Mouse (Mus musculus) NIH3T3 (cell line): ENCODE results near the gene Cdh24.

ENCODE experiments used
- DNase-seq: peaks from one replicate; pipeline ENCODE4 v3.0.0-alpha.2; 2012; ENCODE audit warnings: low read depth

Cdh24 gene

DNA sequence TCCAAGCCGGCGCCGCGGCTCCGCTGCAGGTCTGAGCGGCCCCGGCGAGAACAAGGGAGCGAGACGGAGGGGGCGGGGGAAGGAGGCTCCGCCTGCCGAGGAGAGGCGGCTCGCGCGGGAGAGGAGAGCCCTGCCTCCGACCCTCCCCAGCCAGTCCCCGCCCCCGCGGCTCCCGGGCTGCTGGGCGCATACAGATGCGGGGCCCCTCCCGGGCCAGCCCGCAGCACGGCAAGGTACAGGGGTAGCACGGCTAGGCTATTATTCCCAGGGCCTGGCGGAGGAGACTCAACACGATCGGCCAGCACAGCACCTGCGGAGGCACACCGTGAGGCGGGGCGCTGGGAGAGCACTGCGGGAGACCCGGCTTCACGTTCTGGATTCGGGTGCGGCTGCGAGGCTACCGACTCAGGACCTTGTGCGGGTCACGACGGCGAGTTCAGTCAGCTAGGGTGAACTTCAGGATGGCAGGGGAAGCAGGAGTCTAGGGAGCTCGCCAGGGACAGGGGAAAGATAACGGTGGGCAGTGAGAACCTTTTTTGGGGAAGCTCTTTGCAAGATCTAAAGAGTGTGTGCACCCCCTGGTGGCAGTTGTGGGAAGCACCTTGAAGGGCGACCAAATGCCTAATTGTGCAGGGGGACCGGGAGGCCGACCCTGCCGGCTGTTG is at the start of gene Cdh24:
Gene Cdh24, minus strand, starts transcription at position 60 of the 665 bp plus-strand sequence.
- DNase-seq, result peak; percentile 88

DNA sequence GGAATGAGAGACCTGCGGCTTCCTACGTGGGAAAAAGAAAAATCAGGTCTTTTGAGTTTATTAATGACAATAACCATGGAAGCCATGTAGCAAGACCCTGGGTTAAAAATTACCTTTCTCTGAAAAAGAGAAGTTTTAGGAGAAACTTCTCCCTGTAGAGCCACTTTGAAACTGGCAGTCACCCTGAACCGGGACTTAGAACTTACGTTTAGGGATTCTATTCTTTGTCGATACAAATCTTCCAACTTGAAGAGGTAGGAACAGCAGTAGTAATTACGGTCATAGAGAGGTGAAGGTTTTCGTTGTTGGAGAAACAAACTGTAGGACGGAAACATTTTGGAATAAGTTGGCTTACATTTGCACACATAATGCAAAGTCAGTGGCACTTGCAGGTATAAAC is 46.1 kb upstream of the Cdh24 start:
- DNase-seq, result peak; percentile 17

DNA sequence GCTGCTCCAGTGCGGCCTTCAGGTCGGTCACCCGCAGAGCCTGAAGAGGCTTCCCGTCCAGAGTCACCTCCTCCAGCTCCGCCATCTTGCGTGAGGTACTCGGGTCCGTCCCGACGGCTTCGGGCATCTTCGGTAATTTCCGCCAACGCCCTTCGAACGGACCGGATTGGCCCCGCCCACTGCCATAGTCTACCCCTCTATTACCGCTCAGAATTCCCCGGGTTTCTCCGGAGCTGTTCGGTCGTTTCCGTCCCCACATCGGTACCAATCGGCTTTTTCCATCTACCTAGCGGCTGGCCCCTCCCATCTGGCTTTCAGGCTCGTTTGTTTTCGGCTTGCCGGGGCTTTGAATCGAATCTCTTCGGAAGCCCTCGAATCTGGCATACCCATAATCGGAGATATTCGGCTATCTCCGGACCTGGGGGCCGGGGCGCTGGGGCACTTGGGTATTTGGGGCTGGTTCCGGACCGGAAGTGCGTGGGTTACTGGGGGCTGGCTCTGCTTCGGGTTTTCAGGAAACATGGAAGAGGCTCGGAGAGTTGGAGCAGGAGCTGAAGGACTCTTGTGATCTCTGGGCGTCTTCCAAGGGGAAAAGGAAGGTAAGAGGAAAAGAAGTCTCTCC is 45.5 kb upstream of the Cdh24 start, which contains the start of gene Acin1:
Gene Acin1, minus strand, starts transcription at position 410 of the 622 bp plus-strand sequence.
- DNase-seq, result peak; percentile 98

DNA sequence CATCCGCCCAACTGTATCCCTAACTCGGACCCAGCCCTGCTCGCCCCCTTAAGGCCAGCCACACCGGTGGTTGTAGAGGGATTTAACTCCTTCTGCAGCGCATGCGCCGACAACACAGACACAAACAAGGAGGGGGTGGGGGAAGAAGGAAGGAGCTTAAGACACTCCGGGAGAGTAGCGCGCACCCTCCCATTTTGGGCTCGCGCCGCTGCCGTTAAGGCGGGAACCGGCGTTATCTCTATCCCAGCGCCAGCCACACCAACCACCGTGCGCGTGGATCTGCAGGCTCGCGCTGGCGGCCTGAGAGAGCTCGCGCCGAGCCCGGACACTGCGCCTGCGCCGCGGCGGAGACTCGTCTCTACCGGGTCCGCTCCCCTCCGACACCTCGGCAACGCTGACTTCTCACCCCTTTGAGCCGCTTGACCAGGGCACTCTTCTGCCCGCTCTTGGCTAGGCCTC is 44.9 kb upstream of the Cdh24 start, which contains the start of gene 1700123O20Rik:
Gene 1700123O20Rik, plus strand, starts transcription at position 154 of the 459 bp plus-strand sequence.
- peak; percentile 89 for DNase-seq

DNA sequence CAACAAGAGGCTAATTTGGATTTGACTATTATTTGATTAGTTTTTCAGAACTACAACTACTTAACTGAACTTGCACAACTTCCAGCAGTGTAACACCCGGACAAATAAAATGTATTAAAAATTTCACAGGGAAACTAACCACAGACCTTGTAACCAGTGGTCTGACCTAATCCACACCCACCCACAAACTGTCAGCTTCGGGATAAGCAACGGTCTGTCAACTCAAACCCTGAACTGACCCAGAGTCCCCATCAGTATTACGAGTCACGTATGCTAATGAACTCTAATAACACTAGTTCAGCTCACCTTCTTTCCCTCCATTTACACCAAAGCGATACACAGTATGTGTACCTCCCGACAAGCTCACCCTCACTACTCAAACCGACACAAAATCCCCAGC is 44.3 kb upstream of the Cdh24 start:
- DNase-seq, result no peak

DNA sequence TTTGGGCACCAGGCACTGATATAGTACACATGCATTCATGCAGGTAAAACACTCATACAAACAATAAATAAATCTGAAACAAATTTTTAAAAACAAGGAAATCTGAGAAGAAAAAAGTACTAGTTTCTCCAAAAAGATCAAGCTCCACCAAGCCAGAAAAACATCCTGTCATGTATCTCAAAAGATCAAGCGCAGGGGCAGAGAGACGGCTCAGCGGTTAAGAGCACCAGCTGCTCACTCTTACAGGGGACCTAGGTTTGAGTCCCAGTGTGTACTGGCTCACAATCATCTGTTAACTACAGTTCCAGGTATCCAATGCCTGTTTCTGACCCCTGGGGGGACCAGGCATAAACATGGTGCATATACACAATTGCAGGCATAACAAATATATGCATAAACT is 41.2 kb upstream of the Cdh24 start:
- DNase-seq, result no peak

DNA sequence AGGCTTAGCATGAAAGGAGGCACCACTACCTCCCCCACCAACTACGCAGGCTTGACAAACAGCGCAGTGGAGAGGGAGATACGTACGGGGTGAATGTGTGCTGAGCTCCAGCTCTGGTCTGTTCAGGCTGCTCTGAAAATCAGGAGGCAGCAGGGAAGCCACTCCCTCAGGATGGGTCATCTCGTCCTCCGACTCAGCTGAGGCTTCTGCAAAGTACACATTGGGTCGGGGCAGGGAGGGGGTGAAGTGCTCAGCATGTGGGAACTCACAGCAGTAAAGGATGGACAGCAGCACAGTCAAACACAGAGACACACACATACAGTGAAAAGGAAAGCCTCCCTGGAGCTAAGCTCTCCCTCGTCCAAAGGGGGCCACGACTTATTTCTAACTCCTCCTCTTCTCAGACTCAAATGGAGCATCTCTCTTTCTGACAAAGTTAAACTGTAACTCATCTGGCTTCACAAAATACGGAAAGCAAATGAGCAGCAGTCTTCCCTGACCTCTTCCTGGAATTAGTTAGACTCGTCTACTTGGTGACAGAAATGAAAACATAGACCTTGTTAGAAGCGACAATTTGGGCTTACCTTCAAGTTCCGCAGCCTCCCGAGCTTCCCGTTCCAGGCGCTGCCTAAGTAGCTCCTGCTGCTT is 37.6 kb upstream of the Cdh24 start:
- no peak for DNase-seq

DNA sequence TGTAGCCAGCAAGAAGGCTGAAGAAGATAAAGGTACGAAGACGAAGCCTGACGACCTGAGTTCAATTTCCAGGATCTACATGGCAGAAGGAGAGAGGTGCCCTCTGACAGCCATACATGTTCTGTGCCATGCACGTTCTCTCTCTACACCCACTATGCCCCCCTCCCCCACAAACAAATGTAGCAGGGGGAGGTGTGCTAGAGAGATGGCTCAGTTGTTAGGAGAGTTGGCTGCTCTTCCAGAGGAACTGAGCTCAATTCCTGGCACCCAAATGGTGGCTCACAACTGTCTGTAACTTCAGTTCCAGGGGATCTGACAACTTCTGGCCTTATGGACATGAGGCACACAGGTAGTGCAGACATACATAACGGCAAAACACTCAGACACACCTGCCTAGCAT is 35.1 kb upstream of the Cdh24 start:
- no peak for DNase-seq

DNA sequence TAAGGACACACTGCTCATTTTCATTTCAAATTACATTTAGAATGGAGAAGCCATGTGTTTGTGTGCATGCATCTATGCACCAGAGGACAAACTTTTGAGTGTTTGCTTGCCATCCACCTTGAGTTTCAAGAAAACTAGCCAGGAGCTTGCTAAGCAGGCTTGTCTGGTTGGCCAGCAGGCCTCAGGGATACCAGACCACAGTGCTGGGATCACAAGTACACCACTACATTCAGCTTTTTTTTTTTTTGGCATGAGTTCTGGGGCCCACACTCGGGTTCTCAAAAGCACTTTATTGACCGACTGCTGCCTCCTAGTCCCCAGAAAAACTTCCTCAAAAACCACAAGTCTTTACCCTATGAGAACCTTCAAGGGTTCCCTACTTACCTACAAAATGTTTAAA is 33.2 kb upstream of the Cdh24 start:
- no peak for DNase-seq

DNA sequence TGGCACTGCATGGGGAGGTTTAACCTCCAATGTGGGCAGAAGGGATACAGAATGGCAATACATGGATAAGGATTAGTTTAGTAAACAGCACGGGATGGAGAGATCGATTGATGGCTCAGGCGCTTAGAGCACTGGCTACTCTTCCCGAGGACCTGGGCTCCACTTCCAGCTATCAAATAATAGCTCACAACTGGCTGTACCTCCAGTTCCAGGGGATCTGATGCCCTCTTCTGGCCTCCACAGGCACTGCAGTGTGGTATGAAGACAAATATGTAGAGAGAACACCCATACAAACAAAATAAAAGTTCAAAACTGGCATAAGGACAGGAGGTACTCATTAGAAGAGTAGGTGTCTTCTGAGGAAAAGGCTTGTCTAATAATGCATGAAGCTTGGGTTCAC is 28.2 kb upstream of the Cdh24 start:
- DNase-seq, result peak; percentile 57

DNA sequence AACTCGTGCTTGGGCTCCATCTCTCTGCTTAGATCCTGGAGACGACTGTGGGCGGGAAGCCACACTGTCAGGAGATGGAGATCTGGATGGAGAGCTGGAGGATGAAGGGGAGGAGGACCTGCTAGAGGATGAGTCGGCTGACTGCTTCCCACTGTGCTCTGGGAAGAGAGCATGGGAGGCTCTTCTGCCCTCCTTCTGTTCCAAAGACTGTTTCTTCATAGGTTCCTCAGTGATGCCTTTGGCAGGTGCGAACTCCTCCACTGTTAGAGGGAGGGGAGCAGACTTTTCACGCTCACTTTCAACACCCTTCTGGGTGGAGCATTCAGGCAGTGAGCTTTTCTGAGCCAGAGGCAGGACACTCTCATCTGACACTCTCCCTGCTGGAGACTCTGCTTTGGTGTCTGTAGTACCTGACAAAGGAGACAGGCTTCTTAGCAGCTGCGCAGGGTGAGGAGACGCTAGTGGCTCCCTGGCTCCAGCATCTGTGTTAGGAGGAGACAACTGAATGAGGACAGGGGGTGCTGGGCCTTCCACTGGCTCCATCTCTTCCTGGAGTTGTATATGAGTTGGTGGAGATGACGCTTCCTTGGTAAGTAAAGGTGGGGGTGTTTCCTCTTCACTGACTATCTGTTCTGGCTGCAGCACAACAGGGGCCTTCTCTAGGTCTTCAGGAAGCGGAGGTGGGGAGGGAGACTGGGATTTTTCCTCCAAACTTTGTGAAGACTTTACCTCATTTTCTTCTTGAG is 23.5 kb upstream of the Cdh24 start:
- DNase-seq, result no peak

DNA sequence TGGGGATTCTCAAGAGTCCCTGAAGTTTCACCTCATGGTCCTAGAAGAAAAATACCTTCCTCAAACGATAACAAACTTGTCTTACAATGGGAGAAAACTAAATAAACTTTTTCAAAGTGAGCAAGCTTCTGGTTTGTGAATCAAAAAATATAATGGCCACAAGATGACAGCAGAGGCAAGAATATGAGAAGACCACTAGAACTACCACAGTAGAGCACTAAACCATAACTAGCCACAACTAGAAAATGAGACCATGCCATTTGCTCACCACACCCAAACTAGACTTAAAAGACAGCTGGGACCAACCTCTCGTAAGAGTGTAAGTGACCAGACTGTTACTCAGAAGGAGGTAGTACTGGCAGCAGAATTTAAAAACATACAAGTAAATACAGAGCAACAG is 18.8 kb upstream of the Cdh24 start:
- peak; percentile 80 for DNase-seq

DNA sequence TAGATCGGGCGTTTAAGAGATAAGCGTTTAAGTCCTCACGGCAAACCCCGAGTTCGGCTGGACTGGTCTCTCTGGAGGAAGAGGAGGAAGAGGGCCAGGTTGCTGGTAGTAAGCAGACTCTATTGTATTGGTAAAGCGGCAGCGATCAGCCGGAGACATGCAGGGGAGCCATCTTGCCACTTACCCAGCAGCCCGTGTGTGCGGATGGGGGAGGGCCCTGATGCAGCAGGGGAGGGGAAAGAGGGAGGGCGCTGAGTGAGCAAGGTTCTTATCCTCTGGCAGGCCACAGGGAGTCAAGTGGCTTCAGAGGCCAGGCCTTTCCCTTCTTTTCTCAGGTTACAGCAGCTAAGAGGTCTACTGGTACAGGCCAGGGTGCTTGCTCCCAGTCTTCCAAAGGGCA is 12.3 kb upstream of the Cdh24 start:
- peak; percentile 89 for DNase-seq

DNA sequence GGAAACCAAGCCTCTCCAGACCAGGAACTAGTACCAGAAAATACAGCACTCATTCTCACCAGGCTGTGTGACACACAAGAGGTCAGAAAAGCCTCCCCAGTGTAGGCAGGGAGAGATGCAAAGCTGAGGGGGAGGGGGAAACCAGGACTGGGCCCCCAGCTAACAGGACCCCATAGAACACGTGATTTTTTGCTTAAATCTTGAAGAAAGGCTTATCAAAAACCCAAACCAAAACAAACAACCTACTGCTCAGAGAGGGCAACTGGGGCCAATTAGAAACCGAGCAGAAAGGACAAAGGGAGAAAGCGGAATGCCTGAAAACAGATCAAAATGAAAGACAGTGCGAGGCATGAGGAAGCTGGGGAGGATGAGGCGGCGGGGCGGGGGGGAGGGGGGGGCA is 11.6 kb upstream of the Cdh24 start:
- no peak for DNase-seq

DNA sequence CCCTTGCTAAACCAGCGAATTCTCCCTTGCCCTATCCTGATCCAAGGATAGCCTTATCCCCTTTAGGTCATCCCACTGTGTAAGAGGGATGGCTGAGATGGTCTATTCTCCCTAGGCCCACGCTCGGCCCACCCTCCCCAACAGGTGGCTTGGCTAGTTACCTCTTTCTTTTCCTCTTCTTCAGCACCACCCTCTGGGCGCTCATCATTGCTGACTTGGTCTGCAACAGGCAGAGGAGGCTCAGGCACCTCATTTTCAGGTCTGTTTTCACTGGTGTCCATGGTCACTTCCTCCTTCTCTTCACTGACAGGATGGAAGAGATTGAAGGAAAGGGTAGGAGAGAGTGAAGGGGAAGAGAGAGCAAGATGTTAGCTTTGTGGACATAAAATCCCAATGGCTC is 10.4 kb upstream of the Cdh24 start:
- DNase-seq, result no peak

DNA sequence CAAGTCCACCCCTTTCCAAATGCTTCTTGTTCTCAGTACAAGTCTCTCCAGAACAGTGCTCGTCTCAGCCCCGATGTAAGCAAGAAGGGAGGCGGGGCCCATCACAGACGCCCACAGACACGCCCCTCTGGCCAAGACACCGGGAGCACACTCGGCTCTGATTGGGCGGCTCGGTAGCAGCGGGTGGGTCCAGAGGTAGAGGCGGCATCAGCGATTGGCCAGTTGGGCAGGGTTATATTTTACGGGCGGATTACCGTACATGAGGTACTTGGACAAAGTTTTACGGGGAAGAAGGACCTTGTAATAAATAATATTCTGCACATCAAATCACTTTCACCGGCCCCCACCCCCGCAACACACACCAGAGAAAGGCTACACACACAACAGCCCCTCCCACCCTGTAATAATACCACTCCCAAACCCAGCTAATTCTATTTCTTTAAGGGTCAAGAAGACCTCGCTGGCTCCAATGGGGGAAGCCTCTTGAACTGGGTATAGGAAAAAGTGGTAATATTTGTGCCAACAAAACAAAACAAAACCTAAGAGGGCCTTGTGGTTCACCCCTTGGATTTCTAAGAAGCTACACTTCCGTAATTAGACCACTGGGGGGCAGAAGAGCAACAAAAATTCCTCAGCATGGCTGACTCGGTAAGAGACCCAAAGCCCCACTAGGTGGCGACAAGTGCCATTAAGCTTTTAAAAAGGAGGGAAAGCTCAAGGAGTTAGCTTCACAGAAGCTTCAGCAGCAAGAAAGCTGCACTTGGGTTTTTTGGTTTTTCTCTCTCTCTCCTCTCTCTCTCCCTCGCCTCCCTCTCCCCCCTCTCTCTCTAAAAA is 9.7 kb upstream of the Cdh24 start:
- DNase-seq, result peak; percentile 94

DNA sequence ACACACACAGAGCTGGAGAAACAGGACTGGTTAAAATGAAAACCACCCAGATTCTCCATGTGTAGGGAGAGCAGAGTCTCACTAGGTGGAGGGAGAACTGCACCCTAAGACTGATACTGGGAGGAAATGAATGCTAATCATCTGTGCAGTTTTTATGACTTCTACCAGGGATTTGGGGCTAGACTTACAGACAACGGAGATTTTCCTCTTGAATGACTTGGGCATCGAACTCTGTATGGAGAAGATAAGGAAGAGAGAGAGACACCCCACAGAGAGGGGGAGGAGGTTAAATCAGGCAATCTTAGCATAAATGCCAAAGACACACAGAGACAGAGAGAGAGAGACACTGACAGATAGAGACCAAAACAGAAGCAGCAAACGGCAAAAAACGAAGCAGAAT is 6.7 kb upstream of the Cdh24 start:
- DNase-seq, result no peak

DNA sequence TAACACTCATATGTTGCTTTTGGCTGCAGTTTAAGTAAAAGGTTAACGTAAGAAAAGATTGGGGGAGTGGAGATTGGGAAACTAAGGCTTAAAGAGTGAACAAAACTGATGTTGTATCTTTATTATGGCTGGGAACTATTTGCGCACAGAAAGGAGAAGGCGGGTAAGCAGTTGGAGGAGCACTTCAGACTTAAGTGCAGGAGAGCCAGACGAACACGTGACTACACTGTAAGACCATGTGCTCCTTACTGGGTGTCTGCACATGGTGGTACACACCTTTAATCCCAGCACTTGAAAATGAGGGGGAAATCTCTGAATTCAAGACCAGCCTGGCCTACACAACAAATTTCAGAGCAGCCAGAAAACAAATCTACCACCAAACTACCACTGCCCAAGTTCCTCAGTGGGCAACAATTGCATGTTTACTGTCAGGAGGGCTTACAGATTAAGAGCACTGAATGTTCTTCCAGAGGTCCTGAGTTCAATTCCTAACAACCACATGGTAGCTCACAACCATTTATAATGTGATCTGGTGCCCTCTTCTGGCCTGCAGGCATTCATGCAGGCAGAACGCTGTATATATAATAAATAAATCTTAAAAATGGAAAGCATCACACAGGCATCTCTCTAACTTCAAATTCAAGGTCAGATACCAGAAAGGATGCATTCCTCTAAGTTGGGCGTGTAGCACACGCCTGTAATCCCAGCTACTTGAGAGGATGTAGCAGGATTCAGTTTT is 5.9 kb upstream of the Cdh24 start:
- no peak for DNase-seq

DNA sequence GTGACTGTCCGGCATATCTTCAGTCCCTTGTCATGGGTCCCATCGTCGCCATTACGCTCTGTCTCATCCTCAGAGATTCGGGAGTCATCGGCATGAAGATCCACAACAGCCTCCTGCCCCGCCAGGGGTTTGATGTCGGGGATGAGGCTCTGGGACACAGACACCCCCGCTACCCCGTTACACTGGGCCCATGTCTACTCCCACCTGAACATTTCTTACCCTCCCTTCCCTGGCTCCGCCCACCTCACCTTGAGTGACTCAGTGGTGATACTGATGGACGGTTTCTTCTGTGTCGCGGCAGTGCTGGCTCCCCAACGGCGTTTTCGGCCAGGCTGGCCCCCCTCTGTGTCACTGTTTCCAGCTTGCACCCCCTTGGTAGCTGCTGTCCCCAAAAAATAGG is 5.3 kb upstream of the Cdh24 start:
- DNase-seq, result no peak

DNA sequence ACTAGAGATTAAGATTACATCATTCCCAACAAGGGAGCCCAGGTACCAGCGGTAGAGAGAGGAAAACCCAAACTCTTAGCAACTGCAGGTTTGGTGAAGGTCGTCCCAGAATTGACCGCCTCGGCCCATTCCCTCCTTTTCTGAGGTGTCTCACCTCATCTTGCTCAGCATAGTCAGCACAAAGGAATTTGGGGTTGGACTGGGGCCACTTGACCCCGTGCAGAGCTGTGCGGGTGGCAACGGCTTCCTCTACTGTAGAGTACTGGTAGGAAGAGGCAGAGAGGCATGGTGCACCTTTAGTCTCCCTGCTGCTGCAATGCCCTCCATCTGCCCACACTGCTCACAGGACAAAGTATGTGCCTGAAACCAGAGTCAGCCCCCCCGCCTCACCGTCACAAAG is 3.1 kb upstream of the Cdh24 start:
- DNase-seq, result peak; percentile 28

DNA sequence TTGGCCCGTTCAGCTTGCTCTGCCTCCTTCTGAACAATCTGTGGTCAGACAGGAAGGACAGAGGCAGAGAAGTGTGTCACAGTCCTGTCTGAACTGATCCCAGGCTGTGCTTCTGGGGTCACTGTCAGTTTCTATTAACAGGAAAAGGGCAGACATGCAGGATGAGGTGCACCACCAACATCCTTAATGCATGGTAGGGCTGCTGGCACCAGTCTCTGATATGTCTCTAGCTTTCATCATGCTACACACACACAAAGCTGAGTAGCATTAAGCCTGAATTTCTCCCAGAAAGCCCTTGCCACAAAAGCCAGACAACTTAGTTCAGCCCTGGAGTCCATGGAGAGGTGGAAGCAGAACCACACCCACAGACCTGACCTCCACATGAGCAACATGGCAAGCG is 1.8 kb upstream of the Cdh24 start:
- DNase-seq, result no peak
